Mouse (Mus musculus) heart, embryonic 11.5 days (tissue): Measurements from ENCODE around the gene Urm1. TPM values are rescaled to one million over a fixed set of nuclear protein-coding genes. Genes with fewer than 3 reads are reported as not detected.
"Not testable (repeated sequence)": the region's sequence is repeated elsewhere in the genome, so short reads cannot be mapped to it uniquely, and the experiment has no call there.

Experiments used
- ATAC-seq: fragments of 200-750 bp; cut with Nextera tagmentation; replicated peaks from 2 replicates; pipeline ENCODE4 v1.8.0; 2017; ENCODE audit warnings: moderate library complexity; ENCODE audit not compliant: insufficient number of reproducible peaks, low FRiP score, low TSS enrichment
- H3K27ac ChIP-seq: fragments of 300-500 bp; sonication (generic); 2 replicates; pipeline ENCODE4 v1.5.1; 2014; ENCODE audit warnings: mild to moderate bottlenecking, low read depth, low read length
- H3K27me3 ChIP-seq: fragments of 300-500 bp; sonication (generic); 2 replicates; pipeline ENCODE4 v1.6.1; 2014; ENCODE audit warnings: mild to moderate bottlenecking, low read length, mixed read lengths; ENCODE audit not compliant: control insufficient read depth, insufficient read depth
- H3K36me3 ChIP-seq: fragments of 300-500 bp; sonication (generic); 2 replicates; pipeline ENCODE4 v1.6.1; 2014; ENCODE audit warnings: mild to moderate bottlenecking, low read length, moderate library complexity, mixed read lengths; ENCODE audit not compliant: control insufficient read depth, insufficient read depth
- H3K4me1 ChIP-seq: fragments of 300-500 bp; sonication (generic); 2 replicates; pipeline ENCODE4 v1.6.1; 2014; ENCODE audit warnings: low read length; ENCODE audit not compliant: control insufficient read depth, insufficient read depth
- H3K4me2 ChIP-seq: fragments of 300-500 bp; sonication (generic); 2 replicates; pipeline ENCODE4 v1.6.1; 2014; ENCODE audit warnings: mild to moderate bottlenecking, moderate library complexity
- H3K4me3 ChIP-seq: fragments of 300-500 bp; sonication (generic); 2 replicates; pipeline ENCODE4 v1.5.1; 2014; ENCODE audit warnings: low read depth, low read length
- H3K9ac ChIP-seq: fragments of 300-500 bp; sonication (generic); 2 replicates; pipeline ENCODE4 v1.6.1; 2014; ENCODE audit warnings: mild to moderate bottlenecking, low read depth, low read length, moderate library complexity
- H3K9me3 ChIP-seq: fragments of 300-500 bp; sonication (generic); replicated peaks from 2 replicates; pipeline ENCODE4 v1.6.1; 2016; ENCODE audit warnings: low read length; ENCODE audit not compliant: control insufficient read depth
- WGBS: fragments of 180-500 bp; shearing (Covaris S2); extraction: QIAGEN DNeasy Blood & Tissue Kit; methylation state at CpG from one replicate; pipeline ENCODE4 v1.1.7; 2014; ENCODE audit not compliant: insufficient replicate concordance; 5-methylcytosine and 5-hydroxymethylcytosine counted together
- microRNA-seq: library from miRNA; unstranded; fragments of <30 nt; microRNA quantifications from one replicate; pipeline ENCODE4, GENCODE M21; 2016; ENCODE audit warnings: borderline number of aligned reads
- polyA plus RNA-seq: library from polyadenylated mRNA; unstranded; fragments of >200 nt; fragmentation: Nextera tagmentation; extraction: Ambion mirVana; gene quantifications from 2 replicates; pipeline ENCODE4 v1.2.1, GENCODE M21; 2014

Gene Urm1
- polyA plus RNA-seq, 1 experiment from 2014 or later: 18.1 TPM

- not testable (repeated sequence) for H3K9me3 ChIP-seq, H3K4me2 ChIP-seq, H3K36me3 ChIP-seq, ATAC-seq, H3K27me3 ChIP-seq, H3K27ac ChIP-seq, H3K9ac ChIP-seq, H3K4me3 ChIP-seq
- WGBS: 76% methylated on average over 9 of the region's 9 CpGs
- peaks cover 12% of the 10 kb centered on the region for H3K4me1 ChIP-seq
Measured at GRCm38 (mm10) chr2:29886659-29887292, 66.9 kb downstream of the Urm1 start.

GRCm38 (mm10) chr2:29889066-29889944, 69.4 kb downstream of the Urm1 start, which contains the start of gene Odf2:
Gene Odf2 (plus strand): TSS chr2:29889221.
- peak; percentile 90 for ATAC-seq
- Histone ChIP-seq H3K4me2 (peak within 1 kb of the TSS; percentile 67), H3K27ac (peak within 1 kb of the TSS; percentile 93), H3K27me3 (no peaks in the 10 kb centered on the region), H3K9me3 (no peaks in the 10 kb centered on the region), H3K4me3 (peak within 1 kb of the TSS; percentile 100), H3K4me1 (peaks cover 12% of the 10 kb centered on the region), H3K36me3 (peaks cover 9% of the 10 kb centered on the region), H3K9ac (peak within 1 kb of the TSS; percentile 96)
- WGBS: under 1% methylated on average over 70 of the region's 70 CpGs

GRCm38 (mm10) chr2:29889991-29890833, 70.3 kb downstream of the Urm1 start:
- Histone ChIP-seq H3K4me1 (peaks cover 12% of the 10 kb centered on the region), H3K4me2 (peak overlapping the region; percentile 67), H3K36me3 (peaks cover 15% of the 10 kb centered on the region), H3K9me3 (no peaks in the 10 kb centered on the region), H3K4me3 (peak overlapping the region; percentile 100), H3K27me3 (no peaks in the 10 kb centered on the region), H3K27ac (peak overlapping the region; percentile 93), H3K9ac (peak overlapping the region; percentile 96)
- WGBS: 0% methylated on average over 54 of the region's 61 CpGs
- ATAC-seq: peak; percentile 88

DNA sequence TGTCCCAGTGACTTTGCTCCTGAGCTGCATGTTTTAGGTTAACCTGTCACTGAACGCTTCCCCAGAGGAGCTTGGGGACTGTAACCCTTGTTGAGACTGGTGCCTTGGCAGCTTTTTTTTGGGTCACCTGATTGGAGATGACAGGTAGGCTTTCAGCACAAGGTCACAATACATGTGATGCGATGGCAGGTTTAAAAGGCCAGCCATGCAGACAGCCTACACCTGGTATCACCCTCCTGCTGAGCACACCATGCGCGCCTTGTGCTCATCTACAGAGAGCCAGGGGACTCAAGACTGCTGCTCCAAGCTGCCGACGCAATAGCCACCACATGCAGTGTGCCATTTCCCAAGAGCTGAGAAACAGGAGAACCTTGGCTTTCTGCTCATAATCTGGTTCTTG, 71.9 kb downstream of the Urm1 start:
- H3K27ac ChIP-seq: no peak overlapping the region
- peaks cover 12% of the 10 kb centered on the region for H3K4me1 ChIP-seq
- ATAC-seq: no peak
- no peaks in the 10 kb centered on the region for H3K9me3 ChIP-seq
- no peaks in the 10 kb centered on the region for H3K27me3 ChIP-seq
- H3K36me3 ChIP-seq: peaks cover 22% of the 10 kb centered on the region
- H3K9ac ChIP-seq: no peak overlapping the region
- no peak overlapping the region for H3K4me2 ChIP-seq
- 94% methylated on average over 6 of the region's 6 CpGs for WGBS
- H3K4me3 ChIP-seq: no peak overlapping the region

Small RNAs within 50 kb of the gene (microRNA-seq; reads per million reads assigned to microRNA genes)
- not detected for gene Mir219a-2
- not detected for gene Mir219b

Other genes with a start within 250 kb of the Urm1 start
- gene Rapgef1, start 200.4 kb upstream of the Urm1 start, polyA plus RNA-seq: 9.1 and 9.8 TPM in 2 replicates
- gene Gm13420, start 68.4 kb upstream of the Urm1 start, polyA plus RNA-seq: not detected in 2 replicates
- 0.99 TPM in 1 of 2 replicates, not detected in the other for gene Gm13547, start 60.8 kb upstream of the Urm1 start, polyA plus RNA-seq
- gene Coq4, start 32.6 kb upstream of the Urm1 start, polyA plus RNA-seq: 28.8 and 30.2 TPM in 2 replicates
- 21.0 and 25.6 TPM in 2 replicates for gene Trub2, start 31.6 kb upstream of the Urm1 start, polyA plus RNA-seq
- 6.7 and 8.3 TPM in 2 replicates for gene Slc27a4, start 17.4 kb upstream of the Urm1 start, polyA plus RNA-seq
- 17.9 and 18.4 TPM in 2 replicates for gene Cercam, start 49.1 kb downstream of the Urm1 start, polyA plus RNA-seq
- gene Odf2, start 69.1 kb downstream of the Urm1 start, polyA plus RNA-seq: 56.3 and 62.0 TPM in 2 replicates
- 34.3 and 39.0 TPM in 2 replicates for gene Gle1, start 115.4 kb downstream of the Urm1 start, polyA plus RNA-seq
- 154 and 157 TPM in 2 replicates for gene Sptan1, start 145.5 kb downstream of the Urm1 start, polyA plus RNA-seq
- 17.5 and 17.6 TPM in 2 replicates for gene Wdr34, start 228.8 kb downstream of the Urm1 start, polyA plus RNA-seq
- gene Set, start 237.3 kb downstream of the Urm1 start, polyA plus RNA-seq: 291 and 322 TPM in 2 replicates